Mouse (Mus musculus): ENCODE data around the gene Cbfb. TPM values are rescaled to one million over a fixed set of nuclear protein-coding genes. Genes with fewer than 3 reads are reported as not detected.
"Not testable (repeated sequence)": the region's sequence is repeated elsewhere in the genome, so short reads cannot be mapped to it uniquely, and the experiment has no call there.

Cbfb gene
- polyA plus RNA-seq, 1 experiment from 2014 or later: 59.9 TPM

DNA sequence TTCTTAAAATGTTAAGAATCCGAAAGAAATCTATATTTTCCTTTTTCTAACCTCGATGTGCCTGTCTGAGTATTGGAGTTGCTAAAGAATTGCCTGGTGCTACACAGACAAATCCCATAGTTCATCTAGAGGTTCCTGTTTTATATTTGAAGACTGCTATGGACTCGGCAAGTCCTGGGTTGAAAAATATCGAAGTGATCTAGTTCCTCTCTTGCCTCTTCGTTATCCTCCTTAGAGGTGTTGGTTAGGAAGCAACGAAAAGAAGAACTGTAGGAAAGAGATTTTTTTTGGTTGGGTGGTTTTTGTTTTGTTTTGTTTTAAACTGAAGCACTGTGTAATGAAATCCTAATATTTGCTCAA, 1.5 kb downstream of the Cbfb start:
- ATAC-seq (ENCODE audit: low FRiP score, low TSS enrichment): no peak
- no peaks in the 10 kb centered on the region for H3K9me3 ChIP-seq (ENCODE audit: low read length)
- peaks cover 17% of the 10 kb centered on the region for H3K4me1 ChIP-seq (ENCODE audit: insufficient read depth, low read length)
- H3K4me3 ChIP-seq (ENCODE audit: low read length): peak overlapping the region; percentile 96
- WGBS: 14% methylated on average over 6 of the region's 6 CpGs
- peaks cover 10% of the 10 kb centered on the region for H3K36me3 ChIP-seq (ENCODE audit: insufficient read depth, low read length)
- no peaks in the 10 kb centered on the region for H3K27me3 ChIP-seq (ENCODE audit: insufficient read depth, low read length)
- no peak overlapping the region for H3K27ac ChIP-seq (ENCODE audit: low read length)
- H3K4me2 ChIP-seq (replicated peaks; ENCODE audit: low read depth, low read length): peak overlapping the region; percentile 54
- peak overlapping the region; percentile 98 for H3K9ac ChIP-seq (replicated peaks; ENCODE audit: low read length)

DNA sequence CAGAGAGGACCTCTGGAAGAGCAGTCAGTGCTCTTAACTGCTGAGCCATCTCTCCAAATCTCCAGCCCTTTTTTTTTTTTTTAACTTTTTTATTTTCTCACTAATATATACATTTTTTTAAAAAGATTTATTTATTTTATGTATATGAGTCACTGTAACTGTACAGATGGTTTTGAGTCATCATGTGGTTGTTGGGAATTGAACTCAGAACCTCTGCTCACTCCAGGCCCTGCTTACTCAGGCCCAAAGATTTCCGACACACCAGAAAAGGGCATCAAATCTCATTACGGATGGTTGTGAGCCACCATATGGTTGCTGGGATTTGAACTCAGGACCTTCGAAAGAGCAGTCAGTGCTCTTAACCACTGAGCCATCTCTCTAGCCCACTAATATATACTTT, 4.8 kb downstream of the Cbfb start:
- H3K4me3 ChIP-seq (ENCODE audit: low read length); H3K27ac ChIP-seq (ENCODE audit: low read length); H3K27me3 ChIP-seq (ENCODE audit: insufficient read depth, low read length); H3K9me3 ChIP-seq (ENCODE audit: low read length); H3K9ac ChIP-seq (replicated peaks; ENCODE audit: low read length); ATAC-seq (ENCODE audit: low FRiP score, low TSS enrichment); H3K4me2 ChIP-seq (replicated peaks; ENCODE audit: low read depth, low read length): not testable (repeated sequence)
- Histone ChIP-seq H3K4me1 (ENCODE audit: insufficient read depth, low read length) (peaks cover 17% of the 10 kb centered on the region), H3K36me3 (ENCODE audit: insufficient read depth, low read length) (peaks cover 18% of the 10 kb centered on the region)
- WGBS: 92% methylated on average over 3 of the region's 3 CpGs

DNA sequence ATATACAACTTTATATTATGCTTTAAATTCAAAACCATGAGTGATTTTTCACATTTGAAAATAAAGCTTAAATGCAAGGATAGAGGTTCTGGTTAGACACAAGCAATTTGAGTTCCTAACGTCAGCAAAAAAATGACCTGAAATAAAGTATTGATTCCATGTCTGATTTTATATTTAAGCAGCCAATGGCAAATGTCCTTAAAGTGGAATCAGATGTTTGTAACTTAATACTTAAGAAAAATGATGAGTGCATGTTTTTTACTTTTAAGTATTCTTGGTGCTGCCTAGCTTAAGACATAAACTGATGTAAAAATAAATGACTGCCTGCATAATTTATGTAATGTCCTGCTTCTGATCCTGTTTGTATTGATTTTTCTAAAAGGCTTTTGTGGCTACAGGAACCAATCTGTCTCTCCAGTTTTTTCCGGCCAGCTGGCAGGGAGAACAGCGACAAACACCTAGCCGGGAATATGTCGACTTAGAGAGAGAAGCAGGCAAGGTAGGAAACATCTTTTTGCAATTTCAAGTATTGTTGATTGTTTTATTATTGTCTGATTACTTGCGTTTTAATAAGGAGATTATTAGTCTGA, 7.8 kb downstream of the Cbfb start:
- Histone ChIP-seq H3K36me3 (ENCODE audit: insufficient read depth, low read length) (peaks cover 20% of the 10 kb centered on the region), H3K9me3 (ENCODE audit: low read length) (no peaks in the 10 kb centered on the region), H3K27ac (ENCODE audit: low read length) (no peak overlapping the region), H3K4me2 (replicated peaks; ENCODE audit: low read depth, low read length) (no peak overlapping the region), H3K27me3 (ENCODE audit: insufficient read depth, low read length) (no peaks in the 10 kb centered on the region), H3K9ac (replicated peaks; ENCODE audit: low read length) (no peak overlapping the region), H3K4me3 (ENCODE audit: low read length) (no peak overlapping the region), H3K4me1 (ENCODE audit: insufficient read depth, low read length) (peaks cover 5% of the 10 kb centered on the region)
- WGBS: 88% methylated on average over 6 of the region's 6 CpGs
- ATAC-seq (ENCODE audit: low FRiP score, low TSS enrichment): no peak

DNA sequence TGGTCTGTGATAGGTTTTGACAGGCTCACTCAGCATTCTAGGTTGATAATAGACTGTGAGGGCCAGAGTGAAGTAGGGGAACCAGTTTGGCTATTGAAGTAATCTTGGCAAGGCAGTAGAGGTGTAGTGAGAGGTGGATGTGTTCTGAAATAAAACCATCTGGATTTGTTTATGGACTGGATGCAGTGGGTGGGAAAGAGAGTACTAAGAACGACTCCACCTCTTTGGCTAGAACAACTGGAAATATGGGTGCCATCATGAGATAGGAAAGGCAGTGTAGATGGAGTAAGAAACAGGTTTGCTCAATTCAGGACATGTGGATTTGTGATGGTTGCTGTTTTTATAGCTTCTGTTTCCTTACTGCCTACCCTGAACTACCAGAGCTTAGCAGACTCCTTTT, 11.7 kb downstream of the Cbfb start:
- Histone ChIP-seq H3K9me3 (ENCODE audit: low read length) (no peaks in the 10 kb centered on the region), H3K4me2 (replicated peaks; ENCODE audit: low read depth, low read length) (no peak overlapping the region), H3K27me3 (ENCODE audit: insufficient read depth, low read length) (no peaks in the 10 kb centered on the region), H3K9ac (replicated peaks; ENCODE audit: low read length) (no peak overlapping the region), H3K4me3 (ENCODE audit: low read length) (no peak overlapping the region), H3K36me3 (ENCODE audit: insufficient read depth, low read length) (peaks cover 14% of the 10 kb centered on the region; the same call in 1 of the 2 replicates), H3K4me1 (ENCODE audit: insufficient read depth, low read length) (no peaks in the 10 kb centered on the region), H3K27ac (ENCODE audit: low read length) (no peak overlapping the region)
- 83% methylated on average over 1 of the region's 1 CpGs for WGBS
- ATAC-seq (ENCODE audit: low FRiP score, low TSS enrichment): no peak

DNA sequence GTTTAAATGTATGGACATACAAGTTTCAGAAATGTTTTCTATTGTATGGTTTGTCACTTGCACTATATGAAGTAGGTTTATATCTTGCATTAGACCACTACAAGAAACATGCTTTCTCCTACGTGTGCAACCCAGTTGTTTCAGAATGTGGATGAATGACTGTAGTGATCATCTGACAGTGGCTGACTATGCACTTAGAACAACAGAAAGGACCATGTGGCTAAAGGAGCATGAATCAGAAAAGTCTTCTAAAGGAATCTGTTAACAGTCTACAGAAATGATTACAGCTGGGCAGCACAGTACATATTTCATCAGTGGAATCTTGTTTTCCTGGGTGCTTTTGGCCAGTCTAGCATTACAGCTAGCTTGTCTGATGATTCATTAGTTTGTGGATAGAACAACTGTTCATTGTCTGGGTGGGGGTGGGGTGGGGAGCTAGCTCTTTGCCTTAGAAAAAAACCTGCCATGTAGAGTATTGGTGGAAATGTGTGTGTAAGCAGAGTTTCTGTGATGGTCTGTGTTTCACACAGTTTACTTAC, 16.1 kb downstream of the Cbfb start:
- no peak overlapping the region for H3K9ac ChIP-seq (replicated peaks; ENCODE audit: low read length)
- no peaks in the 10 kb centered on the region for H3K27me3 ChIP-seq (ENCODE audit: insufficient read depth, low read length)
- no peak overlapping the region for H3K4me2 ChIP-seq (replicated peaks; ENCODE audit: low read depth, low read length)
- H3K27ac ChIP-seq (ENCODE audit: low read length): no peak overlapping the region
- no peak for ATAC-seq (ENCODE audit: low FRiP score, low TSS enrichment)
- no peaks in the 10 kb centered on the region for H3K9me3 ChIP-seq (ENCODE audit: low read length)
- H3K4me3 ChIP-seq (ENCODE audit: low read length): no peak overlapping the region
- H3K4me1 ChIP-seq (ENCODE audit: insufficient read depth, low read length): no peaks in the 10 kb centered on the region
- 51% methylated on average over 1 of the region's 1 CpGs for WGBS
- peaks cover 11% of the 10 kb centered on the region for H3K36me3 ChIP-seq (ENCODE audit: insufficient read depth, low read length)

DNA sequence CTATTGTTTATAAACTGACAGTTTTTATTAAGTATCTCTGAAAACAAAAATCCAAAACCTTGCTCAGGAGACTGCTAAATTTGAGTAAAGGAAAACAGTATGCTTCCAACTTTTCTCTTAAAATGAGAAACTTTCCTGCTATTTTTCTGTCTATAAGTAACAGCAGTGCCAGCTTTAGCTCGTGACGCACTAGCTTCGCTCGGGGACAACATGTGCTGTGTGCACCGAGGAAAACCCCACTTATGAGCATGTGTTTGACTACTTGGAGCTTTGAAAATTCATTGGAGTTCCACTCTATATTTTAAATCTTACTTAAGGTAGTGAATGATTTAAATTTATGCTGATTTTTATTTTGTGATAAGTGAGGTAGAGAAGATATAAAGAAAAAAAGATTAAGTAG, 21.7 kb downstream of the Cbfb start:
- no peaks in the 10 kb centered on the region for H3K27me3 ChIP-seq (ENCODE audit: insufficient read depth, low read length)
- H3K27ac ChIP-seq (ENCODE audit: low read length): no peak overlapping the region
- no peak for ATAC-seq (ENCODE audit: low FRiP score, low TSS enrichment)
- no peaks in the 10 kb centered on the region for H3K9me3 ChIP-seq (ENCODE audit: low read length)
- no peak overlapping the region for H3K4me3 ChIP-seq (ENCODE audit: low read length)
- WGBS: 93% methylated on average over 5 of the region's 5 CpGs
- H3K36me3 ChIP-seq (ENCODE audit: insufficient read depth, low read length): peaks cover 37% of the 10 kb centered on the region
- H3K4me1 ChIP-seq (ENCODE audit: insufficient read depth, low read length): no peaks in the 10 kb centered on the region
- H3K4me2 ChIP-seq (replicated peaks; ENCODE audit: low read depth, low read length): no peak overlapping the region
- no peak overlapping the region for H3K9ac ChIP-seq (replicated peaks; ENCODE audit: low read length)

DNA sequence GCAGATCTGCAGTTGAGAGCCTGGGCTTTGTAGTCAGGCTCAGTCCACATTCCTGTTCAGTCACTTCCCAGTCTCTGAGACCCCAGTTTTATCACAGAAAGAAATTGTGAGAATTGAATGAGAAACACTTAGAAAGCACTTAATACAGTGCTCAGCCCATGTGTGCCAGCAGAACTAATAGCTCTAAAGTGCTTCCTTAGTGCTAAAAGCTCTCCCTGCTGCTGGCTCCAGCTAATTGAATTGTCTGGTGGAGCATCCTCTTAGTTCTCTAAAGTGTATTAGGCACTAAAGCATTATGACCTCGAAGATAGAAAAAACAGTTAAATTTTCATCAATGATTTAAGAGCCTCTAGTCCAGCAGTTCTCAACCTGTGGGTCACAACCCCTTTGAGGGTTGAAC, 35.3 kb downstream of the Cbfb start:
- H3K27me3 ChIP-seq (ENCODE audit: insufficient read depth, low read length): no peaks in the 10 kb centered on the region
- no peak overlapping the region for H3K9ac ChIP-seq (replicated peaks; ENCODE audit: low read length)
- H3K27ac ChIP-seq (ENCODE audit: low read length): no peak overlapping the region
- no peaks in the 10 kb centered on the region for H3K4me1 ChIP-seq (ENCODE audit: insufficient read depth, low read length)
- no peaks in the 10 kb centered on the region for H3K9me3 ChIP-seq (ENCODE audit: low read length)
- H3K4me2 ChIP-seq (replicated peaks; ENCODE audit: low read depth, low read length): no peak overlapping the region
- 74% methylated on average over 1 of the region's 1 CpGs for WGBS
- peaks cover 16% of the 10 kb centered on the region for H3K36me3 ChIP-seq (ENCODE audit: insufficient read depth, low read length)
- H3K4me3 ChIP-seq (ENCODE audit: low read length): no peak overlapping the region
- ATAC-seq (ENCODE audit: low FRiP score, low TSS enrichment): no peak

DNA sequence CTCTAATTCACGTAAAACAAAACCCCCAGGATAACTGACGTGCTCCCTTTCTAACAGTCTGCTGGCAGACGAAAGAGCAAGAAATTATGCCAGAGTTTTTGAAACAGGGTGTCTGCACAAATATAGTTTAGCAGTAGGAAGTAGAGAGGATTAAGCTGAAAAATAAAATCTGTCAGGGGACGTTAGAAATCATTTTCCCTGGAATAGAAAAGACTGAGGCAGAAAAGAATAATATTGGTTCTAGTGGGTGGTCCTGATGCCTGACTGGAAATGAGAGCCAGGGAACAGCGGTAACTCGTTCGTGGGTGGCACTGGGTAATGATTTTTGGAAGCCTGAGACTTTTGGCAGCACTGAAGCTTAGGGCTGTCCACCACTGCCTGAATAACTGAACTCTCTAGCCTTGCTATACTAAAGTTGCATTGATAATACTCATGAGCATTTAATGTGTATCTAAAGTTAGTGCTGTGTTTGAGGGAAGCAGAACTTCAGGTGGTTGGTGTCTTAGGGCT, 36.3 kb downstream of the Cbfb start:
- no peak overlapping the region for H3K4me2 ChIP-seq (replicated peaks; ENCODE audit: low read depth, low read length)
- 0 out of 2 replicates have a peak, but pooled peaks cover 3% of the 10 kb centered on the region for H3K9me3 ChIP-seq (ENCODE audit: low read length)
- no peak overlapping the region for H3K4me3 ChIP-seq (ENCODE audit: low read length)
- no peak for ATAC-seq (ENCODE audit: low FRiP score, low TSS enrichment)
- no peaks in the 10 kb centered on the region for H3K4me1 ChIP-seq (ENCODE audit: insufficient read depth, low read length)
- no peak overlapping the region for H3K9ac ChIP-seq (replicated peaks; ENCODE audit: low read length)
- peaks cover 16% of the 10 kb centered on the region for H3K36me3 ChIP-seq (ENCODE audit: insufficient read depth, low read length)
- 65% methylated on average over 7 of the region's 7 CpGs for WGBS
- H3K27ac ChIP-seq (ENCODE audit: low read length): no peak overlapping the region
- H3K27me3 ChIP-seq (ENCODE audit: insufficient read depth, low read length): no peaks in the 10 kb centered on the region

DNA sequence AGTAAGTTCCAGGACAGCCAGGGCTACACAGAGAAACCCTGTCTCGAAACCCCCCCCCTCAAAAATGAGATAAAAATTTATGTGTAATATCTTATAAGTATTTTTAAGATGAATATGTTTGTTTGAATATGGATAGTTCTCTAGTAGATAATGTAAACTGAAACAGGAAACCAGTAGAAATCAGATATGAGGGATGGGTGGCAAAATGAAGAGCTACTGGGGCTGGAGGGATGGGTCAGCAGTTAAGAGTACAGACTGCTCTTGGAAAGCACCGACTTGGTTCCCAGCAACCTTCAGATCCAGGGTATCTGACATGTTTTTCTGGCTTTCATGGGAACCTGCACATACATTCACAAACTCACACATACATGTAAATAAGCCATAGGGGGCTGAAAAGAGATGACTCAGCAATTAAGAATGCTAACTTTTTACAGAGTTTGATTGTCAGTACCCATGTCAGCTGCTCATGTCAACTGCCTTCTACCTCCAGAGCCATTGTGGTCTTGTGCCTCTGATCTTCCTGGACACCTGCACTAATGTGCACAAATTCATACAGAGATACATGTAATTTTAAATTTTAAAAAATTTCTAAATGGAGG, 37.3 kb downstream of the Cbfb start:
- WGBS: 87% methylated on average over 2 of the region's 2 CpGs
- peaks cover 16% of the 10 kb centered on the region for H3K36me3 ChIP-seq (ENCODE audit: insufficient read depth, low read length)

More for the DNA sequence above, 37.3 kb downstream of the Cbfb start:
- Histone ChIP-seq H3K9ac (replicated peaks; ENCODE audit: low read length) (no peak overlapping the region), H3K9me3 (ENCODE audit: low read length) (0 out of 2 replicates have a peak, but pooled peaks cover 3% of the 10 kb centered on the region), H3K4me1 (ENCODE audit: insufficient read depth, low read length) (no peaks in the 10 kb centered on the region), H3K27me3 (ENCODE audit: insufficient read depth, low read length) (no peaks in the 10 kb centered on the region), H3K4me3 (ENCODE audit: low read length) (no peak overlapping the region), H3K27ac (ENCODE audit: low read length) (no peak overlapping the region), H3K4me2 (replicated peaks; ENCODE audit: low read depth, low read length) (no peak overlapping the region)
- ATAC-seq (ENCODE audit: low FRiP score, low TSS enrichment): no peak

All from kidney, embryonic 16.5 days (tissue).